Mouse (Mus musculus): ENCODE measurements around the gene Brms1. TPM values are rescaled to one million over a fixed set of nuclear protein-coding genes. Genes with fewer than 3 reads are reported as not detected.

The Brms1 gene
- polyA plus RNA-seq, 1 experiment from 2014 or later, result 38.4 TPM

GRCm38 (mm10) chr19:5016782-5017181, 24.4 kb upstream of the Brms1 start:
- ATAC-seq (ENCODE audit: insufficient number of reproducible peaks, insufficient read depth, low FRiP score, low TSS enrichment), result no peak
- Histone ChIP-seq H3K4me2 (replicated peaks) (0 out of 2 replicates have a peak overlapping the region, but pooled peaks have one; percentile 1), H3K36me3 (no peaks in the 10 kb centered on the region), H3K9me3 (no peaks in the 10 kb centered on the region), H3K9ac (no peak overlapping the region), H3K27me3 (no peaks in the 10 kb centered on the region), H3K27ac (no peak overlapping the region), H3K4me3 (no peak overlapping the region), H3K4me1 (peaks cover 7% of the 10 kb centered on the region; the same call in 1 of the 2 replicates)
- WGBS, result 17% methylated on average over 12 of the region's 12 CpGs

GRCm38 (mm10) chr19:5017611-5018010, 23.5 kb upstream of the Brms1 start:
- WGBS, result 84% methylated on average over 4 of the region's 4 CpGs
- H3K4me2 ChIP-seq (replicated peaks), result no peak overlapping the region
- no peak overlapping the region for H3K4me3 ChIP-seq
- no peaks in the 10 kb centered on the region for H3K27me3 ChIP-seq
- peaks cover 7% of the 10 kb centered on the region; the same call in 1 of the 2 replicates for H3K4me1 ChIP-seq
- no peak overlapping the region for H3K9ac ChIP-seq
- no peak overlapping the region for H3K27ac ChIP-seq
- H3K9me3 ChIP-seq, result no peaks in the 10 kb centered on the region
- no peaks in the 10 kb centered on the region for H3K36me3 ChIP-seq
- no peak for ATAC-seq (ENCODE audit: insufficient number of reproducible peaks, insufficient read depth, low FRiP score, low TSS enrichment)

- WGBS, result 80% methylated on average over 3 of the region's 3 CpGs
- H3K4me2 ChIP-seq (replicated peaks), result no peak overlapping the region
- H3K27me3 ChIP-seq, result no peaks in the 10 kb centered on the region
- no peak overlapping the region for H3K4me3 ChIP-seq
- ATAC-seq (ENCODE audit: insufficient number of reproducible peaks, insufficient read depth, low FRiP score, low TSS enrichment), result no peak
- H3K4me1 ChIP-seq, result peaks cover 7% of the 10 kb centered on the region; the same call in 1 of the 2 replicates
- no peak overlapping the region for H3K9ac ChIP-seq
- no peaks in the 10 kb centered on the region for H3K36me3 ChIP-seq
- H3K9me3 ChIP-seq, result no peaks in the 10 kb centered on the region
- H3K27ac ChIP-seq, result no peak overlapping the region
Observed at GRCm38 (mm10) chr19:5018191-5018590, 23.0 kb upstream of the Brms1 start.

GRCm38 (mm10) chr19:5021416-5021815, 19.7 kb upstream of the Brms1 start:
- Histone ChIP-seq H3K9ac (no peak overlapping the region), H3K36me3 (0 out of 2 replicates have a peak, but pooled peaks cover 3% of the 10 kb centered on the region), H3K4me1 (peaks cover 7% of the 10 kb centered on the region; the same call in 1 of the 2 replicates), H3K9me3 (no peaks in the 10 kb centered on the region), H3K27ac (no peak overlapping the region), H3K27me3 (no peaks in the 10 kb centered on the region), H3K4me3 (no peak overlapping the region), H3K4me2 (replicated peaks) (no peak overlapping the region)
- 83% methylated on average over 2 of the region's 2 CpGs for WGBS
- ATAC-seq (ENCODE audit: insufficient number of reproducible peaks, insufficient read depth, low FRiP score, low TSS enrichment), result no peak

GRCm38 (mm10) chr19:5023621-5024479, 17.3 kb upstream of the Brms1 start, which contains the start of gene Slc29a2:
Slc29a2 (plus strand) TSS chr19:5023860.
- H3K4me1 ChIP-seq, result peaks cover 6% of the 10 kb centered on the region; the same call in 1 of the 2 replicates
- H3K9me3 ChIP-seq, result no peaks in the 10 kb centered on the region
- H3K27me3 ChIP-seq, result no peaks in the 10 kb centered on the region
- peak within 1 kb of the TSS; percentile 89 for H3K4me2 ChIP-seq (replicated peaks)
- under 1% methylated on average over 62 of the region's 62 CpGs for WGBS
- ATAC-seq (ENCODE audit: insufficient number of reproducible peaks, insufficient read depth, low FRiP score, low TSS enrichment), result peak; percentile 96
- H3K4me3 ChIP-seq, result peak within 1 kb of the TSS; percentile 71
- peak within 1 kb of the TSS; percentile 66 for H3K9ac ChIP-seq
- peak within 1 kb of the TSS; percentile 67 for H3K27ac ChIP-seq
- peaks cover 18% of the 10 kb centered on the region for H3K36me3 ChIP-seq

- H3K27ac ChIP-seq, result no peak overlapping the region
- H3K9ac ChIP-seq, result no peak overlapping the region
- H3K4me3 ChIP-seq, result no peak overlapping the region
- 85% methylated on average over 8 of the region's 8 CpGs for WGBS
- peaks cover 39% of the 10 kb centered on the region for H3K36me3 ChIP-seq
- no peak for ATAC-seq (ENCODE audit: insufficient number of reproducible peaks, insufficient read depth, low FRiP score, low TSS enrichment)
- no peaks in the 10 kb centered on the region for H3K9me3 ChIP-seq
- H3K4me1 ChIP-seq, result peaks cover 6% of the 10 kb centered on the region; the same call in 1 of the 2 replicates
- H3K4me2 ChIP-seq (replicated peaks), result no peak overlapping the region
- H3K27me3 ChIP-seq, result no peaks in the 10 kb centered on the region
Observed at GRCm38 (mm10) chr19:5026111-5026510, 15.0 kb upstream of the Brms1 start.

GRCm38 (mm10) chr19:5032686-5033085, 8.5 kb upstream of the Brms1 start:
- Histone ChIP-seq H3K4me3 (no peak overlapping the region), H3K36me3 (peaks cover 42% of the 10 kb centered on the region), H3K27ac (no peak overlapping the region), H3K27me3 (no peaks in the 10 kb centered on the region), H3K4me2 (replicated peaks) (no peak overlapping the region), H3K9me3 (no peaks in the 10 kb centered on the region), H3K9ac (no peak overlapping the region), H3K4me1 (0 out of 2 replicates have a peak, but pooled peaks cover 7% of the 10 kb centered on the region)
- ATAC-seq (ENCODE audit: insufficient number of reproducible peaks, insufficient read depth, low FRiP score, low TSS enrichment), result no peak
- WGBS, result 84% methylated on average over 3 of the region's 3 CpGs

- peaks cover 5% of the 10 kb centered on the region; the same call in 1 of the 2 replicates for H3K36me3 ChIP-seq
- H3K27ac ChIP-seq, result no peak overlapping the region
- H3K4me1 ChIP-seq, result peaks cover 28% of the 10 kb centered on the region
- no peaks in the 10 kb centered on the region for H3K27me3 ChIP-seq
- WGBS, result 74% methylated on average over 4 of the region's 4 CpGs
- no peak overlapping the region for H3K9ac ChIP-seq
- no peak for ATAC-seq (ENCODE audit: insufficient number of reproducible peaks, insufficient read depth, low FRiP score, low TSS enrichment)
- H3K9me3 ChIP-seq, result no peaks in the 10 kb centered on the region
- H3K4me3 ChIP-seq, result no peak overlapping the region
- no peak overlapping the region for H3K4me2 ChIP-seq (replicated peaks)
Observed at GRCm38 (mm10) chr19:5036577-5036976, 4.6 kb upstream of the Brms1 start.

GRCm38 (mm10) chr19:5037678-5038571, 3.2 kb upstream of the Brms1 start:
- Histone ChIP-seq H3K27ac (peak overlapping the region; percentile 83), H3K4me3 (peak overlapping the region; percentile 91), H3K9ac (peak overlapping the region; percentile 94), H3K27me3 (no peaks in the 10 kb centered on the region), H3K9me3 (no peaks in the 10 kb centered on the region), H3K4me2 (replicated peaks) (peak overlapping the region; percentile 99), H3K4me1 (peaks cover 35% of the 10 kb centered on the region), H3K36me3 (no peaks in the 10 kb centered on the region)
- 6% methylated on average over 32 of the region's 32 CpGs for WGBS
- ATAC-seq (ENCODE audit: insufficient number of reproducible peaks, insufficient read depth, low FRiP score, low TSS enrichment), result no peak

GRCm38 (mm10) chr19:5038709-5039156, 2.4 kb upstream of the Brms1 start, which contains the start of the genes B4gat1 and AC124502.3:
B4gat1 (plus strand) TSS chr19:5038826.
AC124502.3 (plus strand) TSS chr19:5038891.
- under 1% methylated on average over 44 of the region's 44 CpGs for WGBS
- ATAC-seq (ENCODE audit: insufficient number of reproducible peaks, insufficient read depth, low FRiP score, low TSS enrichment), result peak; percentile 86

More at GRCm38 (mm10) chr19:5038709-5039156, 2.4 kb upstream of the Brms1 start, which contains the start of the genes B4gat1 and AC124502.3:
- H3K9ac ChIP-seq, result peak within 1 kb of the TSS; percentile 94
- H3K4me2 ChIP-seq (replicated peaks), result peak within 1 kb of the TSS; percentile 99
- peak within 1 kb of the TSS; percentile 91 for H3K4me3 ChIP-seq
- H3K9me3 ChIP-seq, result no peaks in the 10 kb centered on the region
- peak within 1 kb of the TSS; percentile 83 for H3K27ac ChIP-seq
- peaks cover 5% of the 10 kb centered on the region for H3K36me3 ChIP-seq
- H3K27me3 ChIP-seq, result no peaks in the 10 kb centered on the region
- peaks cover 35% of the 10 kb centered on the region for H3K4me1 ChIP-seq
